Mouse (Mus musculus): ENCODE results near the gene Stk24.

The Stk24 gene

GRCm38 (mm10) chr14:121313283-121313682 is 66.5 kb downstream of the Stk24 start:
- DNase-seq (ENCODE audit: low spot score), result no peak

GRCm38 (mm10) chr14:121311083-121311482 is 68.7 kb downstream of the Stk24 start:
- no peak for DNase-seq (ENCODE audit: low spot score)

- DNase-seq (ENCODE audit: low spot score), result no peak
Observed at GRCm38 (mm10) chr14:121310325-121311080, 69.3 kb downstream of the Stk24 start.

GRCm38 (mm10) chr14:121309909-121310308 is 69.9 kb downstream of the Stk24 start:
- no peak for DNase-seq (ENCODE audit: low spot score)

GRCm38 (mm10) chr14:121305316-121306064 is 74.3 kb downstream of the Stk24 start:
- DNase-seq (ENCODE audit: low spot score), result no peak

- no peak for DNase-seq (ENCODE audit: low spot score)
Observed at GRCm38 (mm10) chr14:121304523-121304922, 75.3 kb downstream of the Stk24 start.

GRCm38 (mm10) chr14:121299093-121299492 is 80.7 kb downstream of the Stk24 start:
- no peak for DNase-seq (ENCODE audit: low spot score)

GRCm38 (mm10) chr14:121298537-121298936 is 81.3 kb downstream of the Stk24 start:
- no peak for DNase-seq (ENCODE audit: low spot score)

GRCm38 (mm10) chr14:121297103-121297502 is 82.7 kb downstream of the Stk24 start:
- DNase-seq (ENCODE audit: low spot score), result no peak

GRCm38 (mm10) chr14:121294484-121294883 is 85.3 kb downstream of the Stk24 start:
- no peak for DNase-seq (ENCODE audit: low spot score)

GRCm38 (mm10) chr14:121292391-121292790 is 87.4 kb downstream of the Stk24 start:
- DNase-seq (ENCODE audit: low spot score), result no peak

GRCm38 (mm10) chr14:121291881-121292280 is 87.9 kb downstream of the Stk24 start:
- no peak for DNase-seq (ENCODE audit: low spot score)

GRCm38 (mm10) chr14:121285379-121286120 is 94.3 kb downstream of the Stk24 start:
- DNase-seq (ENCODE audit: low spot score), result no peak

- no peak for DNase-seq (ENCODE audit: low spot score)
Observed at GRCm38 (mm10) chr14:121281336-121281710, 98.5 kb downstream of the Stk24 start.

GRCm38 (mm10) chr14:121280601-121281335 is 99.0 kb downstream of the Stk24 start:
- no peak for DNase-seq (ENCODE audit: low spot score)

- peak; percentile 53 for DNase-seq (ENCODE audit: low spot score)
Observed at GRCm38 (mm10) chr14:121279106-121279505, 100.7 kb downstream of the Stk24 start.

GRCm38 (mm10) chr14:121276016-121276415 is 103.8 kb downstream of the Stk24 start:
- no peak for DNase-seq (ENCODE audit: low spot score)

- no peak for DNase-seq (ENCODE audit: low spot score)
Observed at GRCm38 (mm10) chr14:121274985-121275384, 104.8 kb downstream of the Stk24 start.

- no peak for DNase-seq (ENCODE audit: low spot score)
Observed at GRCm38 (mm10) chr14:121270490-121270889, 109.3 kb downstream of the Stk24 start.

GRCm38 (mm10) chr14:121267801-121268200 is 112.0 kb downstream of the Stk24 start:
- no peak for DNase-seq (ENCODE audit: low spot score)

GRCm38 (mm10) chr14:121264453-121264852 is 115.4 kb downstream of the Stk24 start:
- DNase-seq (ENCODE audit: low spot score), result no peak

GRCm38 (mm10) chr14:121263912-121264311 is 115.9 kb downstream of the Stk24 start:
- no peak for DNase-seq (ENCODE audit: low spot score)
